Mouse (Mus musculus) gastrocnemius, adult 2 months (tissue): ENCODE results near the gene Nicn1. TPM values are rescaled to one million over a fixed set of nuclear protein-coding genes. Genes with fewer than 3 reads are reported as not detected.
A peak's percentile ranks its signal among the peaks of the same experiment; 100 is the strongest.

Source experiments
- DNase-seq: peaks from one replicate; pipeline ENCODE4 v3.0.0; 2022
- H3K27ac ChIP-seq: fragments of 200-600 bp; 2 replicates; pipeline ENCODE4 v1.8.1; 2022; ENCODE audit warnings: mild to moderate bottlenecking
- H3K4me3 ChIP-seq: fragments of 200-600 bp; 2 replicates; pipeline ENCODE4 v1.8.1; 2022; ENCODE audit warnings: mild to moderate bottlenecking, moderate library complexity
- CTCF ChIP-seq: fragments of 200-600 bp; IDR thresholded peaks from 2 replicates; pipeline ENCODE4 v1.8.1; 2022; ENCODE audit warnings: antibody characterized with exemption, mild to moderate bottlenecking, moderate library complexity
- intact Hi-C: fragments of 180-260 bp; cut with DNase I; formaldehyde crosslinking; loops from one replicate; pipeline ENCODE4 v1.15.1; 2025
- long read RNA-seq, 2 experiments: library from polyadenylated mRNA; stranded (forward); transcript quantifications; one replicate each; pipeline ENCODE4 v2.0.0; 2021
- total RNA-seq, 2 experiments: library from RNA; stranded (reverse); gene quantifications; 2 replicates each; pipeline ENCODE4 v1.2.3; 2021

The Nicn1 gene
- 10 to 100 TPM in 1 of 2 experiments, 1 to 10 TPM in 1; 9.3 to 11.9 TPM for total RNA-seq
- long read RNA-seq, experiment 1, transcript Nicn1-201 (6 exons, 2,133 nt) = major isoform, 21 of 22 reads
- long read RNA-seq, experiment 1, partial matches to known transcripts = 1 of 22 reads
- long read RNA-seq, experiment 1, other reads (novel, unspliced or antisense) = 0 of 22 reads
- long read RNA-seq, experiment 2, transcript Nicn1-201 (6 exons, 2,133 nt) = major isoform, 16 of 22 reads
- long read RNA-seq, experiment 2, partial matches to known transcripts = 2 of 22 reads
- long read RNA-seq, experiment 2, other reads (novel, unspliced or antisense) = 4 of 22 reads

DNA sequence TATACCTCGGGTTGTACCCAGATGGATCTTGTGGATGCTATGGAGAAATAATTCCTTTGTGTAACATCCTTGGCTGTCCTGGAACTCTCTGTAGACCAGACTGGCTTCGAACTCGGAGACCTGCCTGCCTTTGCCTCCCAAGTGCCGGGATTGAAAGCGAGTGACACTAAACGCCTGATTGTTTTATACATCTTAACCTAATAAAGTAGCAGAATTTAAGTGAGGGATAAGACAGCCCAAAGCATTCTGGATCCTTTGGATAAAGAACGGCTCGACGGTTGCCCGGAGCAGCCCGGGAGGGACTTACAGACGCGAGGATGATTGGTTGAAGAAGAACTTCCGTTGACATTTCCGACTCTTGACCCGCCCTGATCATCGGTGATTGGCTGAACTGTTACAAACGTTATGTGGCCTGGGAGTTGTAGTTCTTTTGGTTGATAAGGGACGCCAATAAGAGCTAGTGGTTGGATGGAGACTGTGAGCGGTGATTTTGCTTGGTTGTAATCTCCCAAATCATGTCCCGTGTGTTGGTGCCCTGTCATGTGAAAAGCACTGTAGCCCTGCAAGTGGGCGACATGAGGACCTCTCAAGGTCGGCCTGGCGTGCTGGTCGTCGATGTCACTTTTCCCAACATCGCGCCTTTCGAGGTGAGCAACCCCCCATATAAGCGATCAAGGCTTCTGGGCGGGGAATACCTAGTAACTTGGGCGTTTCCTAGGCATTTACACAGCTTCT lies at the start of gene Nicn1:
Gene Nicn1, plus strand, starts transcription at position 414 of the 735 bp plus-strand sequence.
- peak within 1 kb of the TSS; percentile 79 for H3K4me3 ChIP-seq
- intact Hi-C loops = no loop called here
- H3K27ac ChIP-seq = peak within 1 kb of the TSS; percentile 91
- DNase-seq = peak; percentile 91
- TF ChIP-seq CTCF = no peak

DNA sequence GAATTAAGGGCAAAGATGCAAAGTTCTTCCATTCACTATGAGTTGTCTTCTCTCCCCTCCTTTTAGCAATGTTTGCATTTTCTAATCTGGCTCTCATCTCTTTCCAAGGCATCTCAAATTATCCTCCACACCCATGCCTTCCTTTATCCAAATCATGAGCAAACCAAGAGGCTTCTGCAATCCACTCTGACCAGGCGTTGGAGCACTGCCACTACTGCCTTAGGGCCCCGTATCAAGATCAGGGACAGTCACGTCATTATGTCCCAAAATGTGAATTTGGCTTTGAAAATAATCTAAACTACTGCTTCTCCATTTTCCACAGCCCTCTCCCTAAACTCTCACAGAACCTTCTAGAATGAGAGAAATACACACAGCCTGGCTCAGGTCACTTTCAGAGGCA lies 45.7 kb upstream of the Nicn1 start:
- H3K27ac ChIP-seq = peak overlapping the region; percentile 66
- no peak for TF ChIP-seq CTCF
- peak; percentile 61 for DNase-seq
- intact Hi-C loops = no loop called here
- H3K4me3 ChIP-seq = no peak overlapping the region

DNA sequence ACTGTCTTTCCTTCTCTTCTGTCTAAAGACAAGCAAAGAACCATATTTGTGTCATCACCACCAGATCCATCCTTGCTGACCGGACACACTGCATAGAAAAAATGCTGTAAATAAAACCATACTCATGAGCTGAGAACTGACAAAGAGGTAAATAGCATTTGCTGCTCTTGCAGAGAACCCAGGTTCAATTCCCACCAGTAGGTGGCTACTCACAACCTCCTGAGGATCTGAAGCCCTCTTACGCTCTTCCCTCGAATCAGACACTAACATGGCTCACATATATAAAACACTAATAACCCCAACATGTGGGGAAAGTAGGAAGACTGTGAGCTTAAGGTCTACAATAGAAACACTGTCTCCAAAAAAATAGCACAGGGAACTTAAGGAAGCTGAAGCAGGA lies 45.2 kb upstream of the Nicn1 start:
- no peak overlapping the region for H3K4me3 ChIP-seq
- intact Hi-C loops = no loop called here
- peak overlapping the region; percentile 66 for H3K27ac ChIP-seq
- peak; percentile 44 for TF ChIP-seq CTCF
- DNase-seq = no peak

DNA sequence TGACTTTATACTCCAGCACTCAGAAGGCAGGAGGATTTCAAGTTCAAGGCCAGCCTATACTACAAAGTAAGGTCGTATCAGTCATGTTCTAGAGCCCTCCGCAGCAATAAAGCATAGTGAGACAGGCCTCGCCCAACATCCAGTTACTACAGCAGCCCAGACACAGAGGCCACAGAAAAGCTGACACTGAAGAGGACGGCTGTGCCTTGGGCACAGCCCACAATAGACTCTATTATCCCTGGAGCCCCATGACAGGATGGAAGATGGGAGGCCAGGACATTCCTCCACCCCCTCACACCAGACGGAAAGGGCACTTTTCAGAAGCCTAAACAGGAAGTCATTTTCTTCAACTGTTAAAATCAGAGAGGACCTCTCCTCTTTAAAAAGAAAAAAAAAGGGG lies 41.3 kb upstream of the Nicn1 start:
- intact Hi-C loops = no loop called here
- Histone ChIP-seq H3K4me3 (no peak overlapping the region), H3K27ac (peak overlapping the region; percentile 72; the same call in 1 of the 2 replicates)
- peak; percentile 7 for DNase-seq
- TF ChIP-seq CTCF = no peak

DNA sequence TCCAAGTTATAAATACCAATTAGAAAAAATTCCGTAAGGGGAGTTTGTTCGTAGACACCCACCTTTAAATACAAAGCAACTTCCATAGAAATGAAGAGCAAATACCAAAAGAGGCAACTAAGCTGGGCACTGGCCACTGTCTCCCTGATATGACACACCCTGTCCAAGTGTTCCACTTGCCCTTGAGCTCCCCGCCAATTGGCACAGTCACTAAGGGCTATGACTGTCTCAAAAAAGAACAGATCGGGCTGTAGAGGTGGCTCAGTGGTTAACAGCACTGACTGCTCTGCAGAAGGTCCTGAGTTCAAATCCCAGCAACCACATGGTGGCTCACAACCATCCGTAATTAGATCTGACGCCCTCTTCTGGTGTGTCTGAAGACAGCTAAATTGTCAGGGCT lies 38.4 kb upstream of the Nicn1 start:
- TF ChIP-seq CTCF = no peak
- Histone ChIP-seq H3K27ac (peak overlapping the region; percentile 72), H3K4me3 (no peak overlapping the region)
- intact Hi-C loops = no loop called here
- DNase-seq = peak; percentile 81

DNA sequence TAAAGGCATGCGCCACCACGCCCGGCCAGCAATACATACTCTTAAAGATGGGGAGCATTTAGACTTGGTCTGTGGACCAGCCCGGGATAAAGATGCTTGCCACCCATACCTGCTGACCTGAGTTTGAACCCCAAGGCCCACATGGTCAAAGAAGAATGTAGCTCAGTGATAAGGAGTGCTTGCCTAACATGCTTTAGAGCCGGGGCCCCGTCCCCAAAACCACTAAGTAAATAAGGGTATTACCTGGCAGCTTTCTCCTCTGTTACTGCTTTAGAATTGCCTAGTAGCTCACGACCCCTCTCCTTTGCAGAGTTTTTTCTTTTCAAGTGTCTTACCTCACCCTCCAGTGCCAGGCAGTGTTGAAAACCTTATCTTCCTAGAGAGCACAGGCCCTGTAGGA lies 37.5 kb upstream of the Nicn1 start:
- TF ChIP-seq CTCF = no peak
- intact Hi-C loops = no loop called here
- DNase-seq = no peak
- Histone ChIP-seq H3K27ac (peak overlapping the region; percentile 28; the same call in 1 of the 2 replicates), H3K4me3 (no peak overlapping the region)

DNA sequence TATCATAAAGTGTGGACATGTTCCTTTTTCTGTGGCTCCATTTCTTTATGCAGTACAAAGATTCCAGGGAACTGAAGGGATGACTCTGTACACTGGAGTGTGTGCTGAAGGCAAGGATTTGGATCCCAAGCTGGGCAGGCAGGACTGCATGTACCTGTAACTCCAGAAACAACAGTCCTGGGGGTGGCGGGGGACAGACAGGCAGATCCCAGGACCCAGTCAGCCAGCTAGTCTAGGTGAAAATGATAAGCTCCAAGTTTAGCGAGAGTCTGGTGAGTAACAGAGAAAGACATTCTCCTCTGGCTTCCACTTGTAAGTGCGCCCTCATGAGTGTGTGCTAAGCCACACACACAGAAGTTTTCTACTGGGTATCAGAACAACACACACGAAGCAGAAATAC lies 29.7 kb upstream of the Nicn1 start:
- intact Hi-C loops = loop anchor here (5.0 kb wide), 1 partner anchor 38 kb away; no protein-coding TSS in a partner anchor
- H3K27ac ChIP-seq = peak overlapping the region; percentile 99

DNA sequence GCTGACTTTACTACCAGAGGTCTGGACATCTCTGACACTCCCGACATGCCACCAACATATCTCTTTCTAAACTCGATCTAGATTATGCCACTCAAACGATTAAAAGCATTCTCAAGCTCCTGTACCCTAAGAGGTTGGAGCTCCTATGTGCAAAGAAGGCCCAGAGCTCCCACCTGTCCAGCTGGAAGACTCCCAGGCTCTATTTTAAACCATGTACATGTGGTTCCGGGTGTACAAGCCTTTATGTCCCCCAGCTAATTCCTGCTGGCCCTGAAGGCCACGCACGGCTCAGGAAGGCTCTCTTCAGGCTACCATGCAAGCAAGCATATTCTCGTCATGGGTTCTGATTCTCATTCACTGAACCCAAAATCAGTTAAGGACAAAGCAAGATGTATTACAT lies 28.4 kb upstream of the Nicn1 start:
- peak; percentile 64 for DNase-seq
- Histone ChIP-seq H3K4me3 (peak overlapping the region; percentile 96), H3K27ac (peak overlapping the region; percentile 99)
- intact Hi-C loops = loop anchor here (5.0 kb wide), 1 partner anchor 40 kb away; no protein-coding TSS in a partner anchor
- no peak for TF ChIP-seq CTCF

More for the DNA sequence above, 29.7 kb upstream of the Nicn1 start:
- no peak for TF ChIP-seq CTCF
- DNase-seq = no peak
- peak overlapping the region; percentile 96 for H3K4me3 ChIP-seq

DNA sequence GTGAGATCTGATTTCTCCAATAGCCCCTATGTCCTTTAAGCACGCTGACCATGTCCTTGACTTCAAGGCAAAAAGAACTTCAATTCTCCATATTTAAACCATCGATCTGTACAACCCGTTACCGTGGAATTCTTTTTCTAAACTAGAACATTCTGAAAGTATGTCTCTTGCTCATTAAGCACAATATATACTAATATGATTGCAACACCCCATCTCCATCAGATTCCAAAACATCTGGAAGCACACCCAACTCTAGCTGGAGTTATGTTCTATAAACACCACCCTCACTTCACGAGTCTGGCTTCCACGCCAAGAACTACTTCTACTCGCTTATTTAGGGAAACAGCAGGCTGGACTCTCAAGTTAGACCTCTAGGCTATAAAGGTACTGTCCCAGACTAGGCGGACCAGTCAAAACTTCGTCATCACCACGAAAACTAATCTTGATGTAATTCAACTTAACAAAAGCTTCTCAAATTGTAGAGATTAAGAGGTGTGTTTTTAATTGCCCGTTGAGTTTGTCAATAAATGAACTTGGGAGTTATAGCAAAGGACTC lies 27.7 kb upstream of the Nicn1 start:
- intact Hi-C loops = loop anchor here (5.0 kb wide), 1 partner anchor 40 kb away; no protein-coding TSS in a partner anchor
- Histone ChIP-seq H3K27ac (peak overlapping the region; percentile 99), H3K4me3 (peak overlapping the region; percentile 96)
- no peak for TF ChIP-seq CTCF
- DNase-seq = peak; percentile 61

DNA sequence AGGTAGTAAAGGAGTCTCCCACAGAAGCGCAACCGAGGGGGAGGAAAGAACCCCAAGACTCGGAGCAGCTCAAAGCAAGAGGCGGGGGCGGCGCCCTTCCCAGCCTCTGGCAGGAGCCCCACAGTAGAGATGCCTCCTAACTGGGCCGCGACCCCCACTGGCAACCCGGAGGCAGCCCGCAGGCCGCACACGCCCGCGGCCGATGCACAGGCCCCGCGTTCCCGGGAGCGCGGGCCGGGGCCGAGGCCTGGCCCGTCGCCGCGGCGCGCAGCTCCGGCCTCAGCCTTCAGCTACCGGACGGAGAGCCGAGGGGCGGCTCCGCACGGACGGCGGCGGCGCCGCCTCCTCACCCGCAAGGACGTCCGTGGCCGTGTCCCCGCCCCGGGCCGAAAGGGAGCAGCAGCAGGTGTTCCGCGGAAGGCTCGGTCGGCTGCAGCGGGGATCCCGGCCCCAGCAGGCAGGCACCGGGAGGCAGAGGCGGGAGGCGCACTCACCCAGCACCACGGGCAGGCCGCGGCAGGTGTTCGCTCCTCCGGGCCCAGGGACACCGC lies 27.0 kb upstream of the Nicn1 start:
- Histone ChIP-seq H3K4me3 (peak overlapping the region; percentile 96), H3K27ac (peak overlapping the region; percentile 99)
- TF ChIP-seq CTCF = no peak
- intact Hi-C loops = loop anchor here (5.0 kb wide), 1 partner anchor 41 kb away; no protein-coding TSS in a partner anchor
- no peak for DNase-seq

DNA sequence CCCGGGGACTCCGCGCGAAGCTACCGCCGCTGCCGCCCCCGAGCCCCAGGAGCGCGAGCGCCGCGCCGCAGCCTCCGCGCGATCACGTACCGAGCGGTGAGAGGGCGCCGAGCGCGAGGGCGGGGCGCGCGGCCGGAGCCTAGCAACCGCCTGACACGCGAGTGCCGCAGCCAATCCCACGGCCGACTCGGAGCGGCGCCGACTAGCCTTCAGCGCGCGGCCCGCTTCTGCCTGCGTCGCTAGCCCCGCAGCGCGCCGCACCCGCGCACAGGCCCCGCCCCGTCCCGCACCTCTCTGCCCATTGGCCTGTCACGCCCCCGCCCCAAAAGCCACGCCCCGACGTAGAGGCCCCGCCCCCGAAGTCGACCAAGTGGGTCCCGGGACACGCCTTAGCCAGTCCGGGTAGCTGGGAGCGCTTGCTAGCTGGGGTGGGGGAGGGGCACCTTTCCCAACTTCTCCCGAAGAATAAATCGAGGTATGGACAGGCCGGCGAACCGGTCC lies 26.5 kb upstream of the Nicn1 start, which contains the start of gene Dag1:
Gene Dag1, minus strand, starts transcription at position 269 of the 501 bp plus-strand sequence.
- intact Hi-C loops = loop anchor here (2.0 to 5.0 kb wide), 2 partner anchors 15 to 41 kb away; no protein-coding TSS in a partner anchor
- TF ChIP-seq CTCF = no peak

More for the DNA sequence above, 26.5 kb upstream of the Nicn1 start, which contains the start of gene Dag1:
- Histone ChIP-seq H3K27ac (peak within 1 kb of the TSS; percentile 99), H3K4me3 (peak within 1 kb of the TSS; percentile 96)
- peak; percentile 100 for DNase-seq
